Mouse (Mus musculus) C2C12 (cell line): ENCODE measurements around the gene Mybpc3.

Experiments
- CTCF ChIP-seq: IDR thresholded peaks from one replicate; pipeline ENCODE4 v1.5.1; 2011; ENCODE audit not compliant: control insufficient read depth, insufficient read depth, insufficient read length
- MAX ChIP-seq: IDR thresholded peaks from one replicate; pipeline ENCODE4 v1.6.1; 2011; ENCODE audit warnings: mild to moderate bottlenecking, control low read depth

GRCm38 (mm10) chr2:91137481-91137880, 19.5 kb downstream of the Mybpc3 start:
- TF ChIP-seq CTCF (no peak), MAX (no peak)
